ENCODE assay signal across 9 mouse cellular contexts in the genomic region with DNA sequence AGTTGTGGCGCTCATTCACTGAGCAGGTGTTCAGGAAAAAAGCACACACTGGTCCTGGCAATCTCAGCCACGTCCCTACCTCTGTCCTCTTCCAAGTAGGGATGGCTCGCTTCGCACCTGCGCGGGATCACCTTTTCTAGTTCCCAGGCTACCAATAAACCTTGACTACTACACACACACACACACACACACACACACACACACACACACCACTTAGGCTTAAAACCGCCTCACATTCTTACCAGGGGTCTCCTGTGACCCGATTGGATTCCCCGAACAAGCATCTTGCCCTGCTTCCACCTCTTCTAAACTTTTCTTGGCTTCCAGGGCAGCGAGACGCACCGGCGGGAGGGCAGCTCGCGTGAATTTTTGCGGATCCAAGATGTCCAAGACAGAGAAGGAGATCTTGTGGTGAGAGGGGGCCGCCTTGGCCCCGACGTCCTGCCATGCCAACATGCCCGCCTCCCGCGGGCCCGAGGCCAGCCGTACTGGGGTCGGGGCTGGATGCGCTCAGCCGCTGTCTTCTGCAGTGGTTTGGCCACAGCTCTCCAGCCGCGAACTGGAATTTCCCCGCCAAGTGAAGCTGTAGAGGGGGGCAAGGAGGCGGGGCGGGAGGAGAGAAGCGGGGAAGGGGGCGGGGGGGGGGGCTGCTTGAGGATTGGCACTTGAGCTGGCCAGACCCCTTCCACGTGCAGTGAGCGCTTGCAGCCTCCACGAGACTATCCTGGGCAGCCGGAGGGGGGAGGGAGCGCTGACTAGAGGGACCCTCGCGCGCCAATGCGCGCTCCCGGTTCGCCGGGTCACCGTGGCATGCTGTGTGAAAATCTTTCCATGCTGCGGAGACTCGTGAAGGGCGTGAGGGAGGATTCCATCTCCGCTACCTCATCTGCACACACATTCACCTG. TPM values are rescaled to one million over a fixed set of nuclear protein-coding genes. Genes with fewer than 3 reads are reported as not detected.
DNase-seq lines count a peak whose midpoint lies in the region; ATAC-seq and TF ChIP-seq lines count a peak whose summit lies in the region.
"Had no signal": no experiment of that assay in that cellular context is flagged by ENCODE, and none has a peak within 500 bp of the region (broad histone marks: within the 10 kb centered on the region; RNA-seq: fewer than 3 reads in every experiment).

TSS of gene Nkx1-2 (minus strand) at position 567 of the 905 bp plus-strand sequence.

- TF ChIP-seq EP300 in MEL (IDR thresholded peaks at IDR 0.05; ENCODE audit: low read depth in 1 of 2, low read length in 2 of 2), result no peak

- under 1% methylated on average over 51 of the region's 52 CpGs for WGBS in heart, embryonic 15.5 days
- 1% methylated on average over 34 of the region's 52 CpGs for WGBS in hindbrain, embryonic 11.5 days
- under 1% methylated on average over 50 of the region's 52 CpGs for WGBS in midbrain, embryonic 14.5 days

- DNase-seq in heart, adult 9 months (ENCODE audit: low spot score in 2 of 2), result no peak
- no peak for DNase-seq in MEL (ENCODE audit: low read depth, low spot score)
- peak; percentile 59 for DNase-seq in hindbrain, embryonic 11.5 days (ENCODE audit: low spot score)
- peak; percentile 56 for DNase-seq in midbrain, embryonic 14.5 days
- DNase-seq in gastrocnemius, postnatal 25 days, result no peak
- no peak for DNase-seq in right cerebral cortex, postnatal 4 days
- DNase-seq in layer of hippocampus, adult 18-20 months (ENCODE audit: low spot score in 2 of 2), result no peak

- TF ChIP-seq CTCF in MEL (IDR thresholded peaks at IDR 0.05 in 2 of 3, conservative IDR thresholded peaks at IDR 0.05 in 1 of 3; ENCODE audit: control insufficient read depth in 1 of 3, insufficient read depth in 1 of 3, low read depth in 2 of 3, low read length in 3 of 3, poor library complexity in 1 of 3, severe bottlenecking in 1 of 3), result no peak

- peaks cover 4% of the 10 kb centered on the region for H3K79me2 ChIP-seq in MEL (ENCODE audit: control insufficient read depth, insufficient read depth, low read length, poor library complexity)

- no peak for TF ChIP-seq RAD21 in MEL (IDR thresholded peaks at IDR 0.05; ENCODE audit: low read depth, low read length)

- H3K9ac ChIP-seq in heart, embryonic 15.5 days, result peak within 1 kb of the TSS; percentile 34
- no peak within 1 kb of the TSS for H3K9ac ChIP-seq in MEL (ENCODE audit: control insufficient read depth, low read depth, low read length, poor library complexity, severe bottlenecking)
- H3K9ac ChIP-seq in hindbrain, embryonic 11.5 days (ENCODE audit: low read depth, low read length), result no peak within 1 kb of the TSS; the same call in 1 of the 2 replicates
- no peak within 1 kb of the TSS; the same call in 1 of the 2 replicates for H3K9ac ChIP-seq in midbrain, embryonic 14.5 days (replicated peaks; ENCODE audit: low read length)

- H3K4me1 ChIP-seq in heart, embryonic 15.5 days (replicated peaks), result peaks cover 31% of the 10 kb centered on the region
- peaks cover 12 to 24% of the 10 kb centered on the region in 2 experiments for H3K4me1 ChIP-seq in MEL (ENCODE audit: control insufficient read depth in 1 of 2, insufficient read depth in 2 of 2, low read length in 2 of 2)
- peaks cover 13% of the 10 kb centered on the region for H3K4me1 ChIP-seq in hindbrain, embryonic 11.5 days (replicated peaks; ENCODE audit: control insufficient read depth, insufficient read depth, low read length)
- H3K4me1 ChIP-seq in midbrain, embryonic 14.5 days (ENCODE audit: control insufficient read depth, insufficient read depth, low read length), result peaks cover 19% of the 10 kb centered on the region; the same call in 1 of the 2 replicates

- no peak for ATAC-seq in heart, embryonic 15.5 days (replicated peaks; ENCODE audit: insufficient number of reproducible peaks, insufficient read depth, low FRiP score, low read depth)
- ATAC-seq in hindbrain, embryonic 11.5 days (ENCODE audit: low FRiP score), result peak; percentile 49; the same call in 1 of the 2 replicates
- no peak for ATAC-seq in midbrain, embryonic 14.5 days (ENCODE audit: low FRiP score, low TSS enrichment)

- H3K27ac ChIP-seq in heart, embryonic 15.5 days, result no peak within 1 kb of the TSS
- no peak within 1 kb of the TSS for H3K27ac ChIP-seq in MEL (ENCODE audit: control insufficient read depth, low read depth, low read length)
- H3K27ac ChIP-seq in hindbrain, embryonic 11.5 days (ENCODE audit: low read depth, low read length), result no peak within 1 kb of the TSS
- H3K27ac ChIP-seq in midbrain, embryonic 14.5 days (replicated peaks; ENCODE audit: low read depth, low read length), result no peak within 1 kb of the TSS

- no peaks in the 10 kb centered on the region for H3K36me3 ChIP-seq in heart, embryonic 15.5 days
- peaks cover 0 to 14% of the 10 kb centered on the region in 2 experiments; a peak in 2 of 4 replicates for H3K36me3 ChIP-seq in MEL (ENCODE audit: control insufficient read depth in 1 of 2, insufficient read depth in 2 of 2, low read length in 2 of 2)
- H3K36me3 ChIP-seq in hindbrain, embryonic 11.5 days (ENCODE audit: control insufficient read depth, insufficient read depth, low read length), result no peaks in the 10 kb centered on the region
- H3K36me3 ChIP-seq in midbrain, embryonic 14.5 days (ENCODE audit: control insufficient read depth, insufficient read depth, low read length), result no peaks in the 10 kb centered on the region

- H3K4me2 ChIP-seq in heart, embryonic 15.5 days, result peak within 1 kb of the TSS; percentile 93
- H3K4me2 ChIP-seq in hindbrain, embryonic 11.5 days (replicated peaks; ENCODE audit: low read depth, low read length), result peak within 1 kb of the TSS; percentile 36
- H3K4me2 ChIP-seq in midbrain, embryonic 14.5 days (ENCODE audit: low read length), result peak within 1 kb of the TSS; percentile 59

- H3K4me3 ChIP-seq in heart, embryonic 15.5 days, result peak within 1 kb of the TSS; percentile 58
- H3K4me3 ChIP-seq in MEL (ENCODE audit: control insufficient read depth in 1 of 2, insufficient read depth in 1 of 2, low read depth in 2 of 2, low read length in 2 of 2), result peak within 1 kb of the TSS; percentile 73 to 81; a peak in 3 of 4 replicates
- peak within 1 kb of the TSS; percentile 32 for H3K4me3 ChIP-seq in hindbrain, embryonic 11.5 days (ENCODE audit: low read depth, low read length)
- peak within 1 kb of the TSS; percentile 31 for H3K4me3 ChIP-seq in midbrain, embryonic 14.5 days (replicated peaks; ENCODE audit: low read depth, low read length)

- TF ChIP-seq POLR2A in MEL (IDR thresholded peaks at IDR 0.05; ENCODE audit: control insufficient read depth in 1 of 2, insufficient read depth in 1 of 2, low read depth in 1 of 2, low read length in 2 of 2, poor library complexity in 1 of 2), result no peak

- H3K9me3 ChIP-seq in heart, embryonic 15.5 days (replicated peaks), result no peaks in the 10 kb centered on the region
- H3K9me3 ChIP-seq in MEL (replicated peaks; ENCODE audit: insufficient read depth, low read length), result no peaks in the 10 kb centered on the region
- H3K9me3 ChIP-seq in hindbrain, embryonic 11.5 days (ENCODE audit: control insufficient read depth, low read length), result no peaks in the 10 kb centered on the region
- no peaks in the 10 kb centered on the region for H3K9me3 ChIP-seq in midbrain, embryonic 14.5 days (ENCODE audit: control insufficient read depth, low read length)

- H3K27me3 ChIP-seq in heart, embryonic 15.5 days, result peaks cover 91% of the 10 kb centered on the region
- peaks cover 0 to 2% of the 10 kb centered on the region in 2 experiments; a peak in 1 of 4 replicates for H3K27me3 ChIP-seq in MEL (ENCODE audit: control insufficient read depth in 1 of 2, insufficient read depth in 2 of 2, low read length in 2 of 2)
- peaks cover 60% of the 10 kb centered on the region for H3K27me3 ChIP-seq in hindbrain, embryonic 11.5 days (ENCODE audit: control insufficient read depth, insufficient read depth, low read length)
- peaks cover 77% of the 10 kb centered on the region for H3K27me3 ChIP-seq in midbrain, embryonic 14.5 days (ENCODE audit: control insufficient read depth, insufficient read depth, low read length)

TF ChIP-seq in MEL, 35 proteins besides CTCF, POLR2A, EP300 and RAD21:
- TF ChIP-seq POLR2AphosphoS2 (IDR thresholded peaks at IDR 0.05; ENCODE audit: low read length) (no peak), KAT2A (conservative IDR thresholded peaks at IDR 0.05; ENCODE audit: low read depth, low read length) (no peak), ZMIZ1 (IDR thresholded peaks at IDR 0.05; ENCODE audit: low read depth, low read length) (no peak), CHD1 (IDR thresholded peaks at IDR 0.05; ENCODE audit: low read depth, low read length) (no peak), BHLHE40 (IDR thresholded peaks at IDR 0.05; ENCODE audit: borderline replicate concordance, low read depth, low read length) (no peak), TBP (IDR thresholded peaks at IDR 0.05; ENCODE audit: low read depth, low read length) (no peak), GATA1 (IDR thresholded peaks at IDR 0.05; ENCODE audit: low read depth, low read length) (no peak), ZNF384 (IDR thresholded peaks at IDR 0.05; ENCODE audit: low read depth, low read length) (no peak), MAX (IDR thresholded peaks at IDR 0.05; ENCODE audit: low read length) (no peak), ZKSCAN1 (IDR thresholded peaks at IDR 0.05; ENCODE audit: low read depth, low read length) (no peak), USF1 (IDR thresholded peaks at IDR 0.05; ENCODE audit: low read depth, low read length) (no peak), MAZ (IDR thresholded peaks at IDR 0.05; ENCODE audit: low read depth, low read length) (no peak), NELFE (IDR thresholded peaks at IDR 0.05; ENCODE audit: low read depth, low read length) (no peak), ETS1 (IDR thresholded peaks at IDR 0.05; ENCODE audit: low read depth, low read length) (no peak), TAL1 (IDR thresholded peaks at IDR 0.05; ENCODE audit: low read length) (no peak)

RNA-seq across cellular contexts. Expression of gene Nkx1-2, which starts in this region (rescaled TPM):
- polyA plus RNA-seq in heart, embryonic 15.5 days (2015; fragmentation: Nextera tagmentation; extraction: Ambion mirVana), result not detected in 2 replicates
- total RNA-seq in MEL (2012; rRNA removed), result 1.5 and 2.4 TPM in 2 replicates
- 1 to 10 TPM in 1 of 2 experiments, not detected in 1; 2.8 TPM for polyA plus RNA-seq in MEL (2012; ENCODE audit: insufficient read depth in 1 of 2, insufficient read length in 2 of 2, low read depth in 1 of 2, low replicate concordance in 2 of 2, missing spikeins in 1 of 2)
- polyA plus RNA-seq in hindbrain, embryonic 11.5 days (2014; fragmentation: Nextera tagmentation; extraction: Ambion mirVana), result 4.5 and 6.8 TPM in 2 replicates
- 0.74 and 0.82 TPM in 2 replicates for polyA plus RNA-seq in midbrain, embryonic 14.5 days (2014; fragmentation: Nextera tagmentation; extraction: Ambion mirVana)
- not detected for total RNA-seq in gastrocnemius, postnatal 25 days (2021)
- not detected for total RNA-seq in layer of hippocampus, adult 18-20 months (2021)
- total RNA-seq: hematopoietic stem cell, adult 5-6 weeks had no signal

Comparison
In these comparisons a context has a peak if more than half of its experiments do, and no peak if none do; other contexts are left out.
1. Peak in DNase-seq, H3K4me3 ChIP-seq and H3K4me2 ChIP-seq in midbrain, embryonic 14.5 days; RNA of the gene not detected or under 1 TPM.
2. H3K4me2 ChIP-seq: peak in every context shown above with its lines; median percentile 93 in heart, embryonic 15.5 days; 59 in midbrain, embryonic 14.5 days; 36 in hindbrain, embryonic 11.5 days.